Mouse (Mus musculus): ENCODE results near the gene Sec61a1. TPM values are rescaled to one million over a fixed set of nuclear protein-coding genes. Genes with fewer than 3 reads are reported as not detected.

Gene Sec61a1
- total and polyA plus RNA-seq, 2 experiments from 2014 or later = 125 to 191 TPM

GRCm38 (mm10) chr6:88502030-88502970, 16.4 kb downstream of the Sec61a1 start:
- Histone ChIP-seq H3K36me3 (ENCODE audit: insufficient read depth) (peaks cover 55% of the 10 kb centered on the region), H3K4me1 (ENCODE audit: insufficient read depth) (peaks cover 5% of the 10 kb centered on the region; the same call in 1 of the 2 replicates), H3K9me3 (ENCODE audit: low read length) (no peaks in the 10 kb centered on the region), H3K4me3 (ENCODE audit: low read depth, low read length) (no peak overlapping the region), H3K9ac (no peak overlapping the region), H3K27ac (ENCODE audit: low read depth, low read length) (no peak overlapping the region), H3K27me3 (ENCODE audit: insufficient read depth, low read length) (no peaks in the 10 kb centered on the region), H3K4me2 (ENCODE audit: low read depth) (no peak overlapping the region)
- WGBS = 82% methylated on average over 13 of the region's 13 CpGs
- TF ChIP-seq CTCF (IDR thresholded peaks at IDR 0.05; ENCODE audit: low read depth) = 0 out of 2 replicates have a peak, but pooled peaks have one; percentile 9
- DNase-seq = no peak
- ATAC-seq = no peak

DNA sequence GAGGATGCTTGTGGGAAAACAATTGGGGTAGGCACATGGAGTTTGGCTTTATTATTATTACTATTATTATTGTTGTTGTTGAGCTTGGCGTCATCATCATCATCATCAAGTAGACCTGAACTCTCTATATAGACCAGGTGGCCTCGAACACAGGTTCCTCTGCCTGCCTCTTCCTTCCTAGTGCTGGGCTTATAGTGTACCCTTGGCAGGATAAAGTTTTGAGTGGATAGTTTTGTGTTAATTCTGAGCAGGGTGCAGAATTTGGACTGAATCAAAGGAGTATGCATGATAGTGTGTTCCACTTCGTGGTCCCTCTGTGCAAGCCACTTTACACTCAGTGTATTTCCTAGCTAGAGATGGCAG, 18.3 kb downstream of the Sec61a1 start:
- Histone ChIP-seq H3K27me3 (ENCODE audit: insufficient read depth, low read length) (no peaks in the 10 kb centered on the region), H3K4me3 (ENCODE audit: low read depth, low read length) (peak overlapping the region; percentile 51), H3K4me1 (ENCODE audit: insufficient read depth) (peaks cover 5% of the 10 kb centered on the region; the same call in 1 of the 2 replicates), H3K27ac (ENCODE audit: low read depth, low read length) (no peak overlapping the region), H3K9me3 (ENCODE audit: low read length) (no peaks in the 10 kb centered on the region), H3K9ac (peak overlapping the region; percentile 72; the same call in 1 of the 2 replicates), H3K4me2 (ENCODE audit: low read depth) (peak overlapping the region; percentile 89), H3K36me3 (ENCODE audit: insufficient read depth) (peaks cover 47% of the 10 kb centered on the region)
- ATAC-seq (peak; percentile 30), DNase-seq (no peak)
- 7% methylated on average over 3 of the region's 3 CpGs for WGBS
- TF ChIP-seq CTCF (IDR thresholded peaks at IDR 0.05; ENCODE audit: low read depth) = no peak

DNA sequence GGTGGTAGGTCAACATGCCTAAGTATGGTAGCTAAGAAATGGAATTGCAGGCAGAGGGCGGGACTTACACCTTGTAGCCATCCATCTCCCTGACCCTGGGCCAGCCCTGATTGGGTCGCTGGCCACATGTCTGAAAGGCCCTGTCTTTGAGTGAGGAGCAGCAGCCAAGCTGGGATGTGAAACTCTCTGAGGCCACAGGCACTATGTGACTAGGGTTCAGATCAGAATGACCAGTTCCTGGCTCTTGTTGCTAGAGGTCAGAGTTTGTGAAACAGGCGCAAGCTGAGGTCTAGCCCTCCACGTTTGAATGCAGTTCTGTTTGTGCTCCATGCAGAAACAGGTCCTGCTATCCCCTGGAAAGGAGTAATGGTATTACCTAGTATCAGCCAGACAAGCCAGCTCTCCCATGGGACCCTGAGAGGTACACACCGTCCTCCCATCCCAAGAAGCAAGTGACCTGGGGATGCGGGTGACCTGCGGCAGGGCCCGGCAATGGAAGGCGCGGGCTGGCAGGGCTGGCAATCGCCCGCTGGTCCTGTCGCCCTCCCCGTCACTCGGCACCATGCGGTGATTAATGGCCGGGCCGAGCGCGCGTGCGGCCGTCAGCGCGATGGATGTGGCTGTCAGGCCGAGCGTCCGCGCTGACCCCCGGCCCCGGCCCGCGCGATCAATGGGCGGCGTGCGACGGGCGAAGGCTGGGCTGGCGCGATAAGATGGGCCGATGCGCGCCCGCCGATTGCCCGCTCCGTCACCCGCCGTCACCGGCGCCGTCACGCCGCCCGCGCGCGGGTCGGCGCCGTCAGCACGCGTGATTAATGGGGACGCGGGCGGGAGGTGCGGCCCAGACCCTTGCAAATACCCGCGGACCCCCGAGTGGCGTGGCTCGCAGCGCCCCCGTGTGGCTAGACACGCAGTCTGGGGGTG, 19.0 kb downstream of the Sec61a1 start:
- ATAC-seq (peak; percentile 88), DNase-seq (peak; percentile 86)
- Histone ChIP-seq H3K9me3 (ENCODE audit: low read length) (no peaks in the 10 kb centered on the region), H3K4me1 (ENCODE audit: insufficient read depth) (peaks cover 5% of the 10 kb centered on the region; the same call in 1 of the 2 replicates), H3K27me3 (ENCODE audit: insufficient read depth, low read length) (no peaks in the 10 kb centered on the region), H3K4me3 (ENCODE audit: low read depth, low read length) (peak overlapping the region; percentile 51), H3K9ac (peak overlapping the region; percentile 72), H3K27ac (ENCODE audit: low read depth, low read length) (peak overlapping the region; percentile 58; the same call in 1 of the 2 replicates), H3K36me3 (ENCODE audit: insufficient read depth) (peaks cover 40% of the 10 kb centered on the region), H3K4me2 (ENCODE audit: low read depth) (peak overlapping the region; percentile 89)
- TF ChIP-seq CTCF (IDR thresholded peaks at IDR 0.05; ENCODE audit: low read depth) = peak; percentile 89
- WGBS = 4% methylated on average over 74 of the region's 76 CpGs

GRCm38 (mm10) chr6:88493712-88494111, 25.0 kb downstream of the Sec61a1 start:
- H3K27me3 ChIP-seq (ENCODE audit: insufficient read depth, low read length) = no peaks in the 10 kb centered on the region
- no peaks in the 10 kb centered on the region for H3K9me3 ChIP-seq (ENCODE audit: low read length)
- no peak overlapping the region for H3K4me2 ChIP-seq (ENCODE audit: low read depth)
- H3K4me1 ChIP-seq (ENCODE audit: insufficient read depth) = no peaks in the 10 kb centered on the region
- ATAC-seq (no peak), DNase-seq (no peak)
- H3K27ac ChIP-seq (ENCODE audit: low read depth, low read length) = no peak overlapping the region
- TF ChIP-seq CTCF (IDR thresholded peaks at IDR 0.05; ENCODE audit: low read depth) = no peak
- H3K9ac ChIP-seq = no peak overlapping the region
- no peak overlapping the region for H3K4me3 ChIP-seq (ENCODE audit: low read depth, low read length)
- 80% methylated on average over 6 of the region's 6 CpGs for WGBS
- peaks cover 33% of the 10 kb centered on the region for H3K36me3 ChIP-seq (ENCODE audit: insufficient read depth)

- Histone ChIP-seq H3K4me1 (ENCODE audit: insufficient read depth) (no peaks in the 10 kb centered on the region), H3K9me3 (ENCODE audit: low read length) (no peaks in the 10 kb centered on the region), H3K27ac (ENCODE audit: low read depth, low read length) (no peak overlapping the region), H3K4me3 (ENCODE audit: low read depth, low read length) (no peak overlapping the region), H3K27me3 (ENCODE audit: insufficient read depth, low read length) (no peaks in the 10 kb centered on the region), H3K36me3 (ENCODE audit: insufficient read depth) (peaks cover 31% of the 10 kb centered on the region), H3K9ac (no peak overlapping the region), H3K4me2 (ENCODE audit: low read depth) (no peak overlapping the region)
- WGBS = 48% methylated on average over 12 of the region's 12 CpGs
- no peak for TF ChIP-seq CTCF (IDR thresholded peaks at IDR 0.05; ENCODE audit: low read depth)
- DNase-seq = peak; percentile 75
- ATAC-seq = peak; percentile 80
Observed at GRCm38 (mm10) chr6:88490629-88491354, 27.9 kb downstream of the Sec61a1 start.

GRCm38 (mm10) chr6:88489834-88490233, 28.9 kb downstream of the Sec61a1 start:
- 85% methylated on average over 6 of the region's 6 CpGs for WGBS
- no peak overlapping the region for H3K9ac ChIP-seq
- no peaks in the 10 kb centered on the region for H3K9me3 ChIP-seq (ENCODE audit: low read length)
- H3K36me3 ChIP-seq (ENCODE audit: insufficient read depth) = peaks cover 40% of the 10 kb centered on the region
- H3K27me3 ChIP-seq (ENCODE audit: insufficient read depth, low read length) = no peaks in the 10 kb centered on the region
- DNase-seq (no peak), ATAC-seq (no peak)
- no peak overlapping the region for H3K27ac ChIP-seq (ENCODE audit: low read depth, low read length)
- no peaks in the 10 kb centered on the region for H3K4me1 ChIP-seq (ENCODE audit: insufficient read depth)
- H3K4me2 ChIP-seq (ENCODE audit: low read depth) = no peak overlapping the region
- H3K4me3 ChIP-seq (ENCODE audit: low read depth, low read length) = no peak overlapping the region
- no peak for TF ChIP-seq CTCF (IDR thresholded peaks at IDR 0.05; ENCODE audit: low read depth)
